ENCODE assay signal across 9 mouse cellular contexts in the genomic region with DNA sequence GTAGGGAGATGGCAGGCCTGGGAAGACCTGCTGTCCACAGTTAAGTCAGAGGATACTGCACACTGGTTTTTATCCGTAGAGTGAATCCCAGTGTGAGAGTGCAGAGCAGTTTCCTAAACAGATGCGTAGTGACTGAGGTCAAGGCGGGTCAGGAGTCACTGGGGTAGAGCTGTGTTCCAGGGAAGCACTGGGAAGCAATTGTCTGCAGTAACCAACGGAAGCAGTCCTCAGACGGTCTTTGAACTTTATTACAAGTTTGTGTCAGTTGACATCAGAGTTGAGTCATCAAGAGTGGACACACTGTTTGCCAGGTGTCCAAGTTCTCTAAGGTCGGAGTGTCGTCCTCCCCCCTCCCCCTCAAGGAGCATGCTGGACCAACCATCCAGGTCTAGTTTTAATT. TPM values are rescaled to one million over a fixed set of nuclear protein-coding genes. Genes with fewer than 3 reads are reported as not detected.
DNase-seq lines count a peak whose midpoint lies in the region; ATAC-seq and TF ChIP-seq lines count a peak whose summit lies in the region.
"Had no signal": no experiment of that assay in that cellular context is flagged by ENCODE, and none has a peak within 500 bp of the region (broad histone marks: within the 10 kb centered on the region; RNA-seq: fewer than 3 reads in every experiment).

No protein-coding gene starts in this region.

- H3K36me3 ChIP-seq in kidney, embryonic 14.5 days (ENCODE audit: control insufficient read depth, insufficient read depth, low read length) = peaks cover 50% of the 10 kb centered on the region
- no peaks in the 10 kb centered on the region for H3K36me3 ChIP-seq in kidney, adult 2 months (ENCODE audit: control insufficient read depth, insufficient read depth, low read length)
- H3K36me3 ChIP-seq in embryonic facial prominence, embryonic 11.5 days (replicated peaks; ENCODE audit: control insufficient read depth, insufficient read depth, low read depth, low read length) = peaks cover 12% of the 10 kb centered on the region
- H3K36me3 ChIP-seq in hindbrain, embryonic 14.5 days (replicated peaks; ENCODE audit: control insufficient read depth, insufficient read depth) = peaks cover 46% of the 10 kb centered on the region
- peaks cover 13% of the 10 kb centered on the region; the same call in 1 of the 2 replicates for H3K36me3 ChIP-seq in midbrain, postnatal 0 days (ENCODE audit: insufficient read depth, low read length)

- peak overlapping the region; percentile 18; the same call in 1 of the 2 replicates for H3K9ac ChIP-seq in kidney, embryonic 14.5 days (ENCODE audit: low read depth, low read length)
- H3K9ac ChIP-seq in embryonic facial prominence, embryonic 11.5 days (replicated peaks; ENCODE audit: low read length) = no peak overlapping the region
- H3K9ac ChIP-seq in hindbrain, embryonic 14.5 days = peak overlapping the region; percentile 44; the same call in 1 of the 2 replicates
- H3K9ac ChIP-seq in midbrain, postnatal 0 days (replicated peaks; ENCODE audit: low read length, poor library complexity, severe bottlenecking) = peak overlapping the region; percentile 47

- H3K4me1 ChIP-seq in kidney, embryonic 14.5 days (ENCODE audit: control insufficient read depth, insufficient read depth, low read length) = peaks cover 47% of the 10 kb centered on the region
- H3K4me1 ChIP-seq in kidney, adult 2 months (ENCODE audit: control insufficient read depth, insufficient read depth, low read length) = no peaks in the 10 kb centered on the region
- peaks cover 7% of the 10 kb centered on the region for H3K4me1 ChIP-seq in embryonic facial prominence, embryonic 11.5 days (ENCODE audit: control insufficient read depth, insufficient read depth, low read length)
- peaks cover 73% of the 10 kb centered on the region for H3K4me1 ChIP-seq in hindbrain, embryonic 14.5 days (replicated peaks; ENCODE audit: control insufficient read depth, insufficient read depth, low read length)
- peaks cover 37% of the 10 kb centered on the region for H3K4me1 ChIP-seq in midbrain, postnatal 0 days (ENCODE audit: insufficient read depth, low read length)

- no peak overlapping the region for H3K27ac ChIP-seq in kidney, embryonic 14.5 days (ENCODE audit: low read depth, low read length)
- no peak overlapping the region for H3K27ac ChIP-seq in kidney, adult 2 months (ENCODE audit: insufficient read depth, low read depth, low read length)
- H3K27ac ChIP-seq in embryonic facial prominence, embryonic 11.5 days (replicated peaks; ENCODE audit: low read depth, low read length) = no peak overlapping the region
- H3K27ac ChIP-seq in hindbrain, embryonic 14.5 days = no peak overlapping the region
- H3K27ac ChIP-seq in midbrain, postnatal 0 days (ENCODE audit: low read depth, low read length) = no peak overlapping the region

- no peaks in the 10 kb centered on the region; the same call in 1 of the 2 replicates for H3K9me3 ChIP-seq in kidney, embryonic 14.5 days (ENCODE audit: control insufficient read depth, low read length)
- H3K9me3 ChIP-seq in embryonic facial prominence, embryonic 11.5 days (replicated peaks; ENCODE audit: control insufficient read depth, low read length) = no peaks in the 10 kb centered on the region
- H3K9me3 ChIP-seq in hindbrain, embryonic 14.5 days (ENCODE audit: control insufficient read depth, low read length) = no peaks in the 10 kb centered on the region
- H3K9me3 ChIP-seq in midbrain, postnatal 0 days (ENCODE audit: low read length) = no peaks in the 10 kb centered on the region

- 25% methylated on average over 7 of the region's 7 CpGs for WGBS in kidney, embryonic 14.5 days
- WGBS in kidney, adult 2 months = 39% methylated on average over 7 of the region's 7 CpGs
- 36% methylated on average over 7 of the region's 7 CpGs for WGBS in embryonic facial prominence, embryonic 11.5 days
- 26% methylated on average over 7 of the region's 7 CpGs for WGBS in hindbrain, embryonic 14.5 days
- WGBS in midbrain, postnatal 0 days = 26% methylated on average over 7 of the region's 7 CpGs

- no peak for TF ChIP-seq CTCF in kidney, adult 2 months (conservative IDR thresholded peaks at IDR 0.05; ENCODE audit: insufficient read depth, insufficient read length, low read depth, low read length)
- no peak for TF ChIP-seq CTCF in midbrain, postnatal 0 days (IDR thresholded peaks at IDR 0.05)

- no peak for ATAC-seq in kidney, embryonic 14.5 days (ENCODE audit: low FRiP score, low TSS enrichment)
- ATAC-seq in embryonic facial prominence, embryonic 11.5 days (replicated peaks; ENCODE audit: insufficient number of reproducible peaks, low FRiP score, low TSS enrichment, low read depth) = no peak
- ATAC-seq in hindbrain, embryonic 14.5 days (ENCODE audit: low FRiP score) = no peak
- ATAC-seq in midbrain, postnatal 0 days (ENCODE audit: low FRiP score) = no peak
- ATAC-seq in erythroblast, adult 5-6 weeks (replicated peaks; ENCODE audit: low FRiP score, poor library complexity, severe bottlenecking) = no peak

- H3K27me3 ChIP-seq in kidney, embryonic 14.5 days (ENCODE audit: control insufficient read depth, insufficient read depth, low read length) = no peaks in the 10 kb centered on the region
- H3K27me3 ChIP-seq in kidney, adult 2 months (replicated peaks; ENCODE audit: control insufficient read depth, insufficient read depth, low read length) = no peaks in the 10 kb centered on the region
- H3K27me3 ChIP-seq in embryonic facial prominence, embryonic 11.5 days (ENCODE audit: control insufficient read depth, insufficient read depth, low read length) = no peaks in the 10 kb centered on the region
- H3K27me3 ChIP-seq in hindbrain, embryonic 14.5 days (ENCODE audit: control insufficient read depth, insufficient read depth, low read length) = no peaks in the 10 kb centered on the region
- no peaks in the 10 kb centered on the region for H3K27me3 ChIP-seq in midbrain, postnatal 0 days (ENCODE audit: insufficient read depth, low read length)

- H3K4me3 ChIP-seq in kidney, embryonic 14.5 days (ENCODE audit: low read length) = peak overlapping the region; percentile 11
- H3K4me3 ChIP-seq in kidney, adult 2 months (ENCODE audit: insufficient read depth, low read depth, low read length) = no peak overlapping the region
- H3K4me3 ChIP-seq in embryonic facial prominence, embryonic 11.5 days (ENCODE audit: low read depth, low read length) = no peak overlapping the region
- peak overlapping the region; percentile 34 for H3K4me3 ChIP-seq in hindbrain, embryonic 14.5 days (replicated peaks; ENCODE audit: low read length)
- H3K4me3 ChIP-seq in midbrain, postnatal 0 days (ENCODE audit: low read depth, low read length) = peak overlapping the region; percentile 28

- no peak for DNase-seq in kidney, adult 2 months
- no peak for DNase-seq in embryonic facial prominence, embryonic 11.5 days (ENCODE audit: low spot score)
- no peak for DNase-seq in hindbrain, embryonic 14.5 days (ENCODE audit: low spot score)
- no peak for DNase-seq in midbrain, postnatal 0 days (ENCODE audit: low spot score)
- no peak for DNase-seq in frontal cortex, postnatal 36 days (ENCODE audit: low spot score in 2 of 2)
- no peak for DNase-seq in thymus, postnatal 25 days
- DNase-seq: cerebellum, adult 9-11 months had no signal

- no peak for TF ChIP-seq POLR2A in kidney, adult 2 months (IDR thresholded peaks at IDR 0.05; ENCODE audit: low read depth, low read length)

- peak overlapping the region; percentile 35 for H3K4me2 ChIP-seq in kidney, embryonic 14.5 days (replicated peaks; ENCODE audit: low read depth, low read length)
- peak overlapping the region; percentile 22 for H3K4me2 ChIP-seq in embryonic facial prominence, embryonic 11.5 days (ENCODE audit: low read depth, low read length)
- peak overlapping the region; percentile 86 for H3K4me2 ChIP-seq in hindbrain, embryonic 14.5 days (replicated peaks)
- peak overlapping the region; percentile 72 for H3K4me2 ChIP-seq in midbrain, postnatal 0 days (ENCODE audit: low read depth, low read length, poor library complexity, severe bottlenecking)

RNA-seq across cellular contexts. Expression of gene Tsc22d1, which starts 6.0 kb away (rescaled TPM):
- 844 and 1,016 TPM in 2 replicates for polyA plus RNA-seq in kidney, embryonic 14.5 days (2014; fragmentation: Nextera tagmentation; extraction: Ambion mirVana)
- 137 and 153 TPM in 2 replicates for polyA plus RNA-seq in kidney, adult 2 months (2012; rRNA removed)
- polyA plus RNA-seq in embryonic facial prominence, embryonic 11.5 days (2014; fragmentation: Nextera tagmentation; extraction: Ambion mirVana) = 559 and 576 TPM in 2 replicates
- polyA plus RNA-seq in hindbrain, embryonic 14.5 days (2014; fragmentation: Nextera tagmentation; extraction: Ambion mirVana) = 891 and 894 TPM in 2 replicates
- 574 and 673 TPM in 2 replicates for total RNA-seq in midbrain, postnatal 0 days (2014; rRNA removed)
- 603 and 649 TPM in 2 replicates for polyA plus RNA-seq in midbrain, postnatal 0 days (2015; fragmentation: Nextera tagmentation; extraction: Ambion mirVana)
- 18.4 and 18.6 TPM in 2 replicates for total RNA-seq in erythroblast, adult 5-6 weeks (2015; ENCODE audit: low replicate concordance)
- 14.4 and 21.5 TPM in 2 replicates for total RNA-seq in erythroblast, adult 5-6 weeks (2017; ENCODE audit: low replicate concordance)

Comparison
In these comparisons a context has a peak if more than half of its experiments do, and no peak if none do; other contexts are left out.
1. H3K4me3 ChIP-seq: peak in kidney, embryonic 14.5 days (single experiment), hindbrain, embryonic 14.5 days (single experiment) and midbrain, postnatal 0 days (single experiment); none in kidney, adult 2 months (single experiment) and embryonic facial prominence, embryonic 11.5 days (single experiment).
2. H3K4me2 ChIP-seq: peak in every context shown above with its lines; median percentile 86 in hindbrain, embryonic 14.5 days; 72 in midbrain, postnatal 0 days; 35 in kidney, embryonic 14.5 days; 22 in embryonic facial prominence, embryonic 11.5 days.